Mouse (Mus musculus) heart, postnatal 0 days (tissue): ENCODE results near the gene Smok2a. TPM values are rescaled to one million over a fixed set of nuclear protein-coding genes. Genes with fewer than 3 reads are reported as not detected.
"Not testable (repeated sequence)": the region's sequence is repeated elsewhere in the genome, so short reads cannot be mapped to it uniquely, and the experiment has no call there.

Experiments
- ATAC-seq: fragments of 200-750 bp; cut with Nextera tagmentation; 2 replicates; pipeline ENCODE4 v1.8.0; 2017; ENCODE audit warnings: low read depth, moderate number of reproducible peaks, moderate library complexity; ENCODE audit not compliant: insufficient read depth
- DNase-seq: peaks from one replicate; pipeline ENCODE4 v3.0.0-alpha.2; 2016; ENCODE audit warnings: low spot score
- H3K27ac ChIP-seq: fragments of 300-500 bp; sonication (generic); 2 replicates; pipeline ENCODE4 v1.5.1; 2014; ENCODE audit warnings: low read depth, mild to moderate bottlenecking
- H3K27me3 ChIP-seq: fragments of 300-500 bp; sonication (generic); 2 replicates; pipeline ENCODE4 v1.6.1; 2014; ENCODE audit warnings: low read length, mixed read lengths; ENCODE audit not compliant: control insufficient read depth, insufficient read depth
- H3K36me3 ChIP-seq: fragments of 300-500 bp; sonication (generic); replicated peaks from 2 replicates; pipeline ENCODE4 v1.6.1; 2014; ENCODE audit warnings: low read length, mixed read lengths; ENCODE audit not compliant: control insufficient read depth, insufficient read depth
- H3K4me1 ChIP-seq: fragments of 300-500 bp; sonication (generic); 2 replicates; pipeline ENCODE4 v1.6.1; 2014; ENCODE audit warnings: antibody characterized with exemption; ENCODE audit not compliant: control insufficient read depth, insufficient read depth
- H3K4me2 ChIP-seq: fragments of 300-500 bp; sonication (generic); 2 replicates; pipeline ENCODE4 v1.6.1; 2014; ENCODE audit warnings: low read depth, mild to moderate bottlenecking, low read length, moderate library complexity
- H3K4me3 ChIP-seq: fragments of 300-500 bp; sonication (generic); 2 replicates; pipeline ENCODE4 v1.5.1; 2014; ENCODE audit warnings: low read depth, low read length
- H3K9ac ChIP-seq: fragments of 300-500 bp; sonication (generic); replicated peaks from 2 replicates; pipeline ENCODE4 v1.6.1; 2014; ENCODE audit warnings: low read depth, low read length, mixed read lengths
- H3K9me3 ChIP-seq: fragments of 300-500 bp; sonication (generic); replicated peaks from 2 replicates; pipeline ENCODE4 v1.6.1; 2016; ENCODE audit warnings: low read length; ENCODE audit not compliant: control insufficient read depth
- CTCF ChIP-seq: IDR thresholded peaks from 2 replicates; pipeline ENCODE4 v1.5.1; 2016; ENCODE audit warnings: antibody characterized with exemption, control low read depth, low read depth
- WGBS: fragments of 180-500 bp; shearing (Covaris S2); extraction: QIAGEN DNeasy Blood & Tissue Kit; methylation state at CpG from one replicate; pipeline ENCODE4 v1.1.7; 2014; 5-methylcytosine and 5-hydroxymethylcytosine counted together
- polyA plus RNA-seq: library from polyadenylated mRNA; unstranded; fragments of >200 nt; fragmentation: Nextera tagmentation; extraction: Ambion mirVana; gene quantifications from 2 replicates; pipeline ENCODE4 v1.2.1, GENCODE M21; 2015
- total RNA-seq: library from RNA; depleted of rRNA; stranded (reverse); fragments of >200 nt; gene quantifications from 2 replicates; pipeline ENCODE4 v1.2.3, GENCODE M21; 2014; ENCODE audit warnings: low replicate concordance; rRNA removed

Smok2a gene
- total and polyA plus RNA-seq, 2 experiments from 2014 or later = not detected

- peaks cover 92% of the 10 kb centered on the region for H3K9me3 ChIP-seq
- no peak overlapping the region for H3K4me3 ChIP-seq
- WGBS = 58% methylated on average over 2 of the region's 2 CpGs
- no peaks in the 10 kb centered on the region for H3K27me3 ChIP-seq
- no peak overlapping the region for H3K4me2 ChIP-seq
- H3K9ac ChIP-seq = no peak overlapping the region
- no peak overlapping the region for H3K27ac ChIP-seq
- DNase-seq (no peak), ATAC-seq (no peak)
- H3K36me3 ChIP-seq = no peaks in the 10 kb centered on the region
- H3K4me1 ChIP-seq = no peaks in the 10 kb centered on the region
- TF ChIP-seq CTCF = no peak
Measured at GRCm38 (mm10) chr17:13215595-13215994, 5.4 kb upstream of the Smok2a start.

- H3K27me3 ChIP-seq, H3K4me1 ChIP-seq, ATAC-seq, H3K4me2 ChIP-seq, H3K4me3 ChIP-seq, H3K36me3 ChIP-seq, DNase-seq, H3K27ac ChIP-seq, H3K9ac ChIP-seq: not testable (repeated sequence)
- WGBS = 80% methylated on average over 2 of the region's 2 CpGs
- H3K9me3 ChIP-seq = peaks cover 81% of the 10 kb centered on the region
Measured at GRCm38 (mm10) chr17:13221921-13222320, 933 bp downstream of the Smok2a start.

GRCm38 (mm10) chr17:13229957-13230356, 9.0 kb downstream of the Smok2a start, which contains the start of gene Smok2b:
Gene Smok2b (plus strand): TSS chr17:13230257.
- not testable (repeated sequence) for DNase-seq, H3K4me1 ChIP-seq, ATAC-seq, H3K4me2 ChIP-seq, H3K27me3 ChIP-seq, H3K9ac ChIP-seq, H3K36me3 ChIP-seq, H3K27ac ChIP-seq, H3K4me3 ChIP-seq
- H3K9me3 ChIP-seq = peaks cover 84% of the 10 kb centered on the region
- 51% methylated on average over 2 of the region's 2 CpGs for WGBS

- not testable (repeated sequence) for H3K4me2 ChIP-seq, H3K27me3 ChIP-seq, ATAC-seq, H3K36me3 ChIP-seq, H3K4me3 ChIP-seq, DNase-seq, H3K9ac ChIP-seq, H3K4me1 ChIP-seq, H3K27ac ChIP-seq
- peaks cover 34% of the 10 kb centered on the region for H3K9me3 ChIP-seq
- 66% methylated on average over 4 of the region's 4 CpGs for WGBS
Measured at GRCm38 (mm10) chr17:13239461-13239860, 18.5 kb downstream of the Smok2a start.

GRCm38 (mm10) chr17:13240807-13241727, 20.1 kb downstream of the Smok2a start:
- not testable (repeated sequence) for ATAC-seq, H3K9ac ChIP-seq

GRCm38 (mm10) chr17:13254786-13255185, 33.8 kb downstream of the Smok2a start:
- not testable (repeated sequence) for H3K9me3 ChIP-seq, H3K4me1 ChIP-seq, ATAC-seq, H3K4me3 ChIP-seq, H3K4me2 ChIP-seq, DNase-seq, H3K36me3 ChIP-seq, H3K27me3 ChIP-seq, H3K27ac ChIP-seq, H3K9ac ChIP-seq
- 50% methylated on average over 1 of the region's 5 CpGs for WGBS

More at GRCm38 (mm10) chr17:13240807-13241727, 20.1 kb downstream of the Smok2a start:
- not testable (repeated sequence) for H3K4me2 ChIP-seq, H3K27me3 ChIP-seq, H3K36me3 ChIP-seq, DNase-seq, H3K27ac ChIP-seq, H3K4me1 ChIP-seq, H3K4me3 ChIP-seq
- WGBS = 79% methylated on average over 7 of the region's 13 CpGs
- peaks cover 19% of the 10 kb centered on the region; the same call in 1 of the 2 replicates for H3K9me3 ChIP-seq

Other genes with a start within 250 kb of the Smok2a start
- gene Wtap, start 227.0 kb upstream of the Smok2a start, total RNA-seq = 39.6 and 41.4 TPM in 2 replicates
- 71.1 and 72.2 TPM in 2 replicates for gene Wtap, start 227.0 kb upstream of the Smok2a start, polyA plus RNA-seq
- 925 and 977 TPM in 2 replicates for gene Sod2, start 214.3 kb upstream of the Smok2a start, total RNA-seq
- 951 and 954 TPM in 2 replicates for gene Sod2, start 214.3 kb upstream of the Smok2a start, polyA plus RNA-seq
- gene Gpr31b, start 168.9 kb upstream of the Smok2a start, total RNA-seq = not detected in 2 replicates
- not detected in 2 replicates for gene Gpr31b, start 168.9 kb upstream of the Smok2a start, polyA plus RNA-seq
- 0.04 TPM in 1 of 2 replicates, not detected in the other for gene Tcp10b, start 160.1 kb upstream of the Smok2a start, total RNA-seq
- gene Tcp10b, start 160.1 kb upstream of the Smok2a start, polyA plus RNA-seq = 0.25 TPM in 1 of 2 replicates, not detected in the other
- not detected in 2 replicates for gene Unc93a, start 89.4 kb upstream of the Smok2a start, total RNA-seq
- gene Unc93a, start 89.4 kb upstream of the Smok2a start, polyA plus RNA-seq = not detected in 2 replicates
- not detected in 2 replicates for gene Smok2b, start 9.1 kb downstream of the Smok2a start, total RNA-seq
- not detected in 2 replicates for gene Smok2b, start 9.1 kb downstream of the Smok2a start, polyA plus RNA-seq
- not detected in 2 replicates for gene Tcp10c, start 133.4 kb downstream of the Smok2a start, total RNA-seq
- gene Tcp10c, start 133.4 kb downstream of the Smok2a start, polyA plus RNA-seq = not detected in 2 replicates